Mouse (Mus musculus): ENCODE measurements at regions not wholly inside any gene's neighbourhood (a gene's known extent, or its start where the extent isn't known, plus 50 kb on each side); places are given as distances from the start of the nearest gene placed in this dataset.

DNA sequence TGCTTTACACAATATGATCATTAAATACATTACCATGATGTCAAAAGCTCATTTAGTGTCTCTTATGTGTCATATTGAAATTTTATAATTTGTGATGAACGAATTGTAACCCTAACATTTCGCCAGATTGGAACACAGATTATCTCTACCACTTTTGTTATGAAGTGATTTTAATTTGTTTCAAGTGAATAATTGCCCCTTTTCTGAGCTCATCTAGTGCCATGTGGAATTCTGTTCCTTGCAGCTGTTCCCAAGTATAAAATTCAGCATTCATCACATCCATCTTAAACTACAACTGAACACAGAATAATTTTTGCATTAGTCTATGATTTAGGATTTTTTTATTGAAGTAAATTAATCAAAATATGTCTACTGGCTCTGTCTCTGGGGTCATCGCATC is 445.0 kb downstream of the Tdrd3 start:
- TF ChIP-seq CTCF (IDR thresholded peaks at IDR 0.05; ENCODE audit: low read depth) (no peak), EP300 (optimal IDR thresholded peaks at IDR 0.05) (no peak)

Measured in stomach, postnatal 0 days (tissue).